ENCODE assay signal across 9 mouse cellular contexts in genomic region chr1:171271622-171272021, GRCm38 (mm10). TPM values are rescaled to one million over a fixed set of nuclear protein-coding genes. Genes with fewer than 3 reads are reported as not detected.
DNase-seq lines count a peak whose midpoint lies in the region; ATAC-seq lines count a peak whose summit lies in the region.
"Had no signal": no experiment of that assay in that cellular context is flagged by ENCODE, and none has a peak within 500 bp of the region (broad histone marks: within the 10 kb centered on the region; RNA-seq: fewer than 3 reads in every experiment).

No protein-coding gene starts in this region.

- DNase-seq in kidney, adult 9 months = no peak
- no peak for DNase-seq in adrenal gland, postnatal 14 days
- no peak for DNase-seq in right cerebral cortex, postnatal 36 days (ENCODE audit: low spot score in 2 of 2)
- DNase-seq: cerebellum, postnatal 25 days; kidney, postnatal 14 days had no signal

- 0 out of 2 replicates have a peak overlapping the region, but pooled peaks have one; percentile 85 for H3K27ac ChIP-seq in kidney, embryonic 15.5 days
- peak overlapping the region; percentile 39; the same call in 1 of the 2 replicates for H3K27ac ChIP-seq in brown adipose tissue, adult 24 weeks (replicated peaks; ENCODE audit: low read depth, low read length)
- H3K27ac ChIP-seq in hindbrain, embryonic 12.5 days = no peak overlapping the region
- H3K27ac ChIP-seq in midbrain, embryonic 16.5 days (ENCODE audit: low read length) = no peak overlapping the region

- no peak for ATAC-seq in kidney, embryonic 15.5 days (replicated peaks; ENCODE audit: low FRiP score)
- no peak for ATAC-seq in hindbrain, embryonic 12.5 days (ENCODE audit: low FRiP score)
- no peak for ATAC-seq in midbrain, embryonic 16.5 days

- peaks cover 50% of the 10 kb centered on the region for H3K36me3 ChIP-seq in kidney, embryonic 15.5 days
- H3K36me3 ChIP-seq in hindbrain, embryonic 12.5 days = peaks cover 47% of the 10 kb centered on the region
- peaks cover 28% of the 10 kb centered on the region for H3K36me3 ChIP-seq in midbrain, embryonic 16.5 days (ENCODE audit: control insufficient read depth, insufficient read depth, low read length)

- peak overlapping the region; percentile 87 for H3K4me2 ChIP-seq in kidney, embryonic 15.5 days
- peak overlapping the region; percentile 96; the same call in 1 of the 2 replicates for H3K4me2 ChIP-seq in hindbrain, embryonic 12.5 days (replicated peaks)
- peak overlapping the region; percentile 75 for H3K4me2 ChIP-seq in midbrain, embryonic 16.5 days (ENCODE audit: low read length)

- no peaks in the 10 kb centered on the region for H3K9me3 ChIP-seq in kidney, embryonic 15.5 days (replicated peaks)
- H3K9me3 ChIP-seq in hindbrain, embryonic 12.5 days (replicated peaks) = no peaks in the 10 kb centered on the region
- H3K9me3 ChIP-seq in midbrain, embryonic 16.5 days (replicated peaks; ENCODE audit: control insufficient read depth, low read length, poor library complexity, severe bottlenecking) = no peaks in the 10 kb centered on the region

- WGBS in kidney, embryonic 15.5 days = 65% methylated on average over 10 of the region's 10 CpGs
- 73% methylated on average over 10 of the region's 10 CpGs for WGBS in hindbrain, embryonic 12.5 days
- 72% methylated on average over 10 of the region's 10 CpGs for WGBS in midbrain, embryonic 16.5 days

- peaks cover 24% of the 10 kb centered on the region for H3K4me1 ChIP-seq in kidney, embryonic 15.5 days
- peaks cover 10% of the 10 kb centered on the region; the same call in 1 of the 2 replicates for H3K4me1 ChIP-seq in brown adipose tissue, adult 24 weeks (ENCODE audit: control insufficient read depth, insufficient read depth, insufficient read length, low read length)
- peaks cover 14% of the 10 kb centered on the region for H3K4me1 ChIP-seq in hindbrain, embryonic 12.5 days
- peaks cover 17% of the 10 kb centered on the region for H3K4me1 ChIP-seq in midbrain, embryonic 16.5 days (ENCODE audit: control insufficient read depth, insufficient read depth, low read length)

- no peaks in the 10 kb centered on the region for H3K27me3 ChIP-seq in kidney, embryonic 15.5 days
- no peaks in the 10 kb centered on the region for H3K27me3 ChIP-seq in hindbrain, embryonic 12.5 days
- no peaks in the 10 kb centered on the region for H3K27me3 ChIP-seq in midbrain, embryonic 16.5 days (ENCODE audit: control insufficient read depth, insufficient read depth, low read depth, low read length)

- 0 out of 2 replicates have a peak overlapping the region, but pooled peaks have one; percentile 69 for H3K9ac ChIP-seq in kidney, embryonic 15.5 days
- peak overlapping the region; percentile 27; the same call in 1 of the 2 replicates for H3K9ac ChIP-seq in hindbrain, embryonic 12.5 days
- no peak overlapping the region for H3K9ac ChIP-seq in midbrain, embryonic 16.5 days (ENCODE audit: low read depth, low read length)

- peak overlapping the region; percentile 82 for H3K4me3 ChIP-seq in kidney, embryonic 15.5 days (replicated peaks)
- peak overlapping the region; percentile 17; the same call in 1 of the 2 replicates for H3K4me3 ChIP-seq in brown adipose tissue, adult 24 weeks (ENCODE audit: insufficient read depth, low read depth, low read length)
- no peak overlapping the region for H3K4me3 ChIP-seq in hindbrain, embryonic 12.5 days
- no peak overlapping the region for H3K4me3 ChIP-seq in midbrain, embryonic 16.5 days (ENCODE audit: low read depth, low read length)

RNA-seq across cellular contexts. Expression of gene B4galt3, which starts 1.5 kb away (rescaled TPM):
- 80.4 and 94.3 TPM in 2 replicates for polyA plus RNA-seq in kidney, embryonic 15.5 days (2015; fragmentation: Nextera tagmentation; extraction: Ambion mirVana)
- polyA plus RNA-seq in brown adipose tissue, adult 24 weeks (2012; ENCODE audit: insufficient read depth, insufficient read length, missing spikeins) = 11.3 and 12.1 TPM in 2 replicates
- polyA plus RNA-seq in hindbrain, embryonic 12.5 days (2016; fragmentation: Nextera tagmentation; extraction: Ambion mirVana) = 83.6 and 85.6 TPM in 2 replicates
- polyA plus RNA-seq in midbrain, embryonic 16.5 days (2015; fragmentation: Nextera tagmentation; extraction: Ambion mirVana) = 113 and 115 TPM in 2 replicates
- 31.1 and 34.1 TPM in 2 replicates for total RNA-seq in adrenal gland, postnatal 14 days (2021)

RNA-seq across cellular contexts. Expression of gene Ppox, which starts 9.4 kb away (rescaled TPM):
- 63.0 and 65.4 TPM in 2 replicates for polyA plus RNA-seq in kidney, embryonic 15.5 days (2015; fragmentation: Nextera tagmentation; extraction: Ambion mirVana)
- 12.3 and 15.2 TPM in 2 replicates for polyA plus RNA-seq in brown adipose tissue, adult 24 weeks (2012; ENCODE audit: insufficient read depth, insufficient read length, missing spikeins)
- polyA plus RNA-seq in hindbrain, embryonic 12.5 days (2016; fragmentation: Nextera tagmentation; extraction: Ambion mirVana) = 60.5 and 60.9 TPM in 2 replicates
- polyA plus RNA-seq in midbrain, embryonic 16.5 days (2015; fragmentation: Nextera tagmentation; extraction: Ambion mirVana) = 44.4 and 49.5 TPM in 2 replicates
- total RNA-seq in adrenal gland, postnatal 14 days (2021) = 34.8 and 38.1 TPM in 2 replicates

RNA-seq across cellular contexts. Expression of gene Usp21, which starts 16.2 kb away (rescaled TPM):
- polyA plus RNA-seq in kidney, embryonic 15.5 days (2015; fragmentation: Nextera tagmentation; extraction: Ambion mirVana) = 87.7 and 97.8 TPM in 2 replicates
- 11.7 and 14.7 TPM in 2 replicates for polyA plus RNA-seq in brown adipose tissue, adult 24 weeks (2012; ENCODE audit: insufficient read depth, insufficient read length, missing spikeins)
- 114 and 117 TPM in 2 replicates for polyA plus RNA-seq in hindbrain, embryonic 12.5 days (2016; fragmentation: Nextera tagmentation; extraction: Ambion mirVana)
- 105 and 112 TPM in 2 replicates for polyA plus RNA-seq in midbrain, embryonic 16.5 days (2015; fragmentation: Nextera tagmentation; extraction: Ambion mirVana)
- 36.5 and 37.2 TPM in 2 replicates for total RNA-seq in adrenal gland, postnatal 14 days (2021)

RNA-seq across cellular contexts. Expression of gene Ndufs2, which starts 20.4 kb away (rescaled TPM):
- 276 and 283 TPM in 2 replicates for polyA plus RNA-seq in kidney, embryonic 15.5 days (2015; fragmentation: Nextera tagmentation; extraction: Ambion mirVana)
- polyA plus RNA-seq in brown adipose tissue, adult 24 weeks (2012; ENCODE audit: insufficient read depth, insufficient read length, missing spikeins) = 1,478 and 1,710 TPM in 2 replicates
- 209 and 227 TPM in 2 replicates for polyA plus RNA-seq in hindbrain, embryonic 12.5 days (2016; fragmentation: Nextera tagmentation; extraction: Ambion mirVana)
- polyA plus RNA-seq in midbrain, embryonic 16.5 days (2015; fragmentation: Nextera tagmentation; extraction: Ambion mirVana) = 218 and 225 TPM in 2 replicates
- total RNA-seq in adrenal gland, postnatal 14 days (2021) = 875 and 896 TPM in 2 replicates

RNA-seq across cellular contexts. Expression of gene Adamts4, which starts 21.4 kb away (rescaled TPM):
- 10.7 and 11.6 TPM in 2 replicates for polyA plus RNA-seq in kidney, embryonic 15.5 days (2015; fragmentation: Nextera tagmentation; extraction: Ambion mirVana)
- polyA plus RNA-seq in brown adipose tissue, adult 24 weeks (2012; ENCODE audit: insufficient read depth, insufficient read length, missing spikeins) = 0.50 and 1.2 TPM in 2 replicates
- 8.5 and 10.6 TPM in 2 replicates for polyA plus RNA-seq in hindbrain, embryonic 12.5 days (2016; fragmentation: Nextera tagmentation; extraction: Ambion mirVana)
- 8.7 and 9.1 TPM in 2 replicates for polyA plus RNA-seq in midbrain, embryonic 16.5 days (2015; fragmentation: Nextera tagmentation; extraction: Ambion mirVana)
- 3.1 and 3.4 TPM in 2 replicates for total RNA-seq in adrenal gland, postnatal 14 days (2021)

Comparison
In these comparisons a context has a peak if more than half of its experiments do, and no peak if none do; other contexts are left out.
1. H3K27ac ChIP-seq: peak in kidney, embryonic 15.5 days (single experiment) and brown adipose tissue, adult 24 weeks (single experiment); none in hindbrain, embryonic 12.5 days (single experiment) and midbrain, embryonic 16.5 days (single experiment).
2. H3K4me3 ChIP-seq: peak in kidney, embryonic 15.5 days (single experiment) and brown adipose tissue, adult 24 weeks (single experiment); none in hindbrain, embryonic 12.5 days (single experiment) and midbrain, embryonic 16.5 days (single experiment).
3. Peak in every context shown above with its lines, with median percentiles within 50 percentile points of each other: H3K4me2 ChIP-seq.